Mouse (Mus musculus): ENCODE results near the gene Slc5a12.

DNA sequence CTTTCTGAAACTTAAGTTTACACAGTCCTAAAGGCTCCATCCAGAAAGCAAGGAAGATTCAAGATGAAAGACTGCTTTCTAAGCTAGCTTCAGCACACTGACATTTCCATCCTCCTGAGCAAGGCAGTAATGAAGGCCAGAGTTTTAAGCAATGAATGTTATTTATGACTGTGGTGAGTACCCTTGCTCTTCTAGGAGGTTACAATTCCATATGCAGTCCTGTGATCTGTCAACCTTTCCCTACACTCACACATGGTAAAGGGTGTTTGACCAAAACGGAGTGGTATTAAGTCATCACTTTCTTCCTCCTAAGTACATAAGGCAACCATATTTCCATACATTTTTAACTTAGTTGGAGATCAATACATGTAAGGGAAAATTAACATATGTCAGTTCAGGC lies 41.0 kb upstream of the Slc5a12 start:
- TF ChIP-seq POLR2A (IDR thresholded peaks at IDR 0.05; ENCODE audit: control insufficient read depth, extremely low read depth, insufficient read depth, low read length, poor library complexity) (no peak), CTCF (IDR thresholded peaks at IDR 0.05; ENCODE audit: borderline replicate concordance, control insufficient read depth, extremely low read depth, insufficient read depth, low read length, poor library complexity) (no peak)
